Mouse (Mus musculus) liver, postnatal 0 days (tissue): ENCODE measurements around the gene Lrfn4.

Experiments
- CTCF ChIP-seq: sonication (generic); IDR thresholded peaks from 2 replicates; pipeline ENCODE4 v1.5.1; 2016; ENCODE audit warnings: antibody characterized with exemption, low read depth
- EP300 ChIP-seq: IDR thresholded peaks from 2 replicates; pipeline ENCODE4 v1.6.1; 2016; ENCODE audit warnings: antibody characterized with exemption, low read depth, mild to moderate bottlenecking

- TF ChIP-seq CTCF (no peak), EP300 (no peak)
These were observed 45.9 kb downstream of the Lrfn4 start for GRCm38 (mm10) chr19:4569356-4570236.
